Comparison of ENCODE assay signal across 10 mouse cellular contexts in genomic region chr11:116920746-116921145, GRCm38 (mm10). TPM values are rescaled to one million over a fixed set of nuclear protein-coding genes. Genes with fewer than 3 reads are reported as not detected.
DNase-seq lines count a peak whose midpoint lies in the region; ATAC-seq and TF ChIP-seq lines count a peak whose summit lies in the region.
"Had no signal": no experiment of that assay in that cellular context is flagged by ENCODE, and none has a peak within 500 bp of the region (broad histone marks: within the 10 kb centered on the region; RNA-seq: fewer than 3 reads in every experiment).

No protein-coding gene starts in this region.

- no peak for ATAC-seq in embryonic facial prominence, embryonic 14.5 days (ENCODE audit: low read depth)
- ATAC-seq in hindbrain, postnatal 0 days, result no peak

- no peak for TF ChIP-seq POLR2A in olfactory bulb, adult 2 months (IDR thresholded peaks at IDR 0.05; ENCODE audit: insufficient read depth, low read depth, low read length)

- no peak overlapping the region for H3K4me3 ChIP-seq in embryonic facial prominence, embryonic 14.5 days (ENCODE audit: low read depth, low read length)
- peak overlapping the region; percentile 75 for H3K4me3 ChIP-seq in hindbrain, postnatal 0 days (ENCODE audit: low read length)
- H3K4me3 ChIP-seq in olfactory bulb, adult 2 months (ENCODE audit: insufficient read depth, low read depth, low read length), result peak overlapping the region; percentile 30; the same call in 1 of the 2 replicates
- H3K4me3 ChIP-seq: heart, embryonic 13.5 days had no signal

- peaks cover 45% of the 10 kb centered on the region for H3K27me3 ChIP-seq in embryonic facial prominence, embryonic 14.5 days (replicated peaks; ENCODE audit: control insufficient read depth, insufficient read depth, low read length)
- 0 out of 2 replicates have a peak, but pooled peaks cover 3% of the 10 kb centered on the region for H3K27me3 ChIP-seq in hindbrain, postnatal 0 days (ENCODE audit: insufficient read depth, low read length)

- H3K27ac ChIP-seq in embryonic facial prominence, embryonic 14.5 days (replicated peaks; ENCODE audit: low read depth, low read length), result no peak overlapping the region
- H3K27ac ChIP-seq in hindbrain, postnatal 0 days, result peak overlapping the region; percentile 56; the same call in 1 of the 2 replicates
- H3K27ac ChIP-seq in olfactory bulb, adult 2 months (ENCODE audit: insufficient read depth, low read depth, low read length), result no peak overlapping the region
- H3K27ac ChIP-seq: heart, embryonic 13.5 days had no signal

- 0 out of 2 replicates have a peak overlapping the region, but pooled peaks have one; percentile 23 for H3K4me2 ChIP-seq in embryonic facial prominence, embryonic 14.5 days (ENCODE audit: low read depth, low read length)
- H3K4me2 ChIP-seq in hindbrain, postnatal 0 days (ENCODE audit: low read depth, low read length), result peak overlapping the region; percentile 85
- H3K4me2 ChIP-seq: heart, embryonic 13.5 days had no signal

- no peak for TF ChIP-seq CTCF in hindbrain, postnatal 0 days (IDR thresholded peaks at IDR 0.05; ENCODE audit: low read depth)
- no peak for TF ChIP-seq CTCF in olfactory bulb, adult 2 months (IDR thresholded peaks at IDR 0.05; ENCODE audit: insufficient read depth, low read depth, low read length)

- peaks cover 4% of the 10 kb centered on the region for H3K4me1 ChIP-seq in embryonic facial prominence, embryonic 14.5 days (ENCODE audit: control insufficient read depth, insufficient read depth, low read length)
- H3K4me1 ChIP-seq in hindbrain, postnatal 0 days (ENCODE audit: insufficient read depth, low read length), result 0 out of 2 replicates have a peak, but pooled peaks cover 12% of the 10 kb centered on the region
- peaks cover 35% of the 10 kb centered on the region for H3K4me1 ChIP-seq in olfactory bulb, adult 2 months (ENCODE audit: control insufficient read depth, insufficient read depth, low read length)

- no peak overlapping the region for H3K9ac ChIP-seq in embryonic facial prominence, embryonic 14.5 days (ENCODE audit: low read depth, low read length)
- peak overlapping the region; percentile 98; the same call in 1 of the 2 replicates for H3K9ac ChIP-seq in hindbrain, postnatal 0 days (replicated peaks; ENCODE audit: low read length)
- H3K9ac ChIP-seq: heart, embryonic 13.5 days had no signal

- WGBS in embryonic facial prominence, embryonic 14.5 days, result 2% methylated on average over 5 of the region's 6 CpGs
- 29% methylated on average over 6 of the region's 6 CpGs for WGBS in hindbrain, postnatal 0 days
- WGBS in olfactory bulb, adult 2 months, result 55% methylated on average over 6 of the region's 6 CpGs

- no peaks in the 10 kb centered on the region for H3K36me3 ChIP-seq in embryonic facial prominence, embryonic 14.5 days (ENCODE audit: control insufficient read depth, insufficient read depth, low read length)
- peaks cover 13% of the 10 kb centered on the region for H3K36me3 ChIP-seq in hindbrain, postnatal 0 days (ENCODE audit: insufficient read depth, low read length)
- H3K36me3 ChIP-seq: heart, embryonic 13.5 days had no signal

- DNase-seq in lung, postnatal 10 days, result peak; percentile 47
- DNase-seq in lung, postnatal 14 days, result no peak
- peak; percentile 53 for DNase-seq in embryonic facial prominence, embryonic 14.5 days (ENCODE audit: low spot score)
- no peak for DNase-seq in hindbrain, postnatal 0 days (ENCODE audit: low spot score)
- DNase-seq in Muller cell, postnatal 12 days (ENCODE audit: inconsistent ontology term), result no peak
- no peak for DNase-seq in c-Kit-positive CD71-positive TER-119-positive erythroid progenitor cells, embryonic 14.5 days (ENCODE audit: low spot score)
- DNase-seq: left cerebral cortex, postnatal 4 days had no signal

- no peaks in the 10 kb centered on the region for H3K9me3 ChIP-seq in embryonic facial prominence, embryonic 14.5 days (ENCODE audit: control insufficient read depth, low read length)
- H3K9me3 ChIP-seq in hindbrain, postnatal 0 days (ENCODE audit: low read length), result no peaks in the 10 kb centered on the region
- H3K9me3 ChIP-seq: heart, embryonic 13.5 days had no signal

RNA-seq across cellular contexts. Expression of gene Mgat5b, which starts 2.1 kb away (rescaled TPM):
- 1.1 and 1.6 TPM in 2 replicates for polyA plus RNA-seq in embryonic facial prominence, embryonic 14.5 days (2014; fragmentation: Nextera tagmentation; extraction: Ambion mirVana)
- 125 and 133 TPM in 2 replicates for total RNA-seq in hindbrain, postnatal 0 days (2014; rRNA removed)
- polyA plus RNA-seq in hindbrain, postnatal 0 days (2015; fragmentation: Nextera tagmentation; extraction: Ambion mirVana), result 22.2 and 25.0 TPM in 2 replicates
- polyA plus RNA-seq in olfactory bulb, adult 2 months (2012; ENCODE audit: insufficient read depth, insufficient read length, low replicate concordance, missing spikeins), result not detected in 2 replicates
- total RNA-seq: common myeloid progenitor, adult 5-6 weeks had no signal

Comparison
In these comparisons a context has a peak if more than half of its experiments do, and no peak if none do; other contexts are left out.
1. DNase-seq: peak in lung, postnatal 10 days (single experiment) and embryonic facial prominence, embryonic 14.5 days (single experiment); none in lung, postnatal 14 days (single experiment), hindbrain, postnatal 0 days (single experiment), Muller cell, postnatal 12 days (single experiment) and c-Kit-positive CD71-positive TER-119-positive erythroid progenitor cells, embryonic 14.5 days (single experiment).